Mouse (Mus musculus) Patski (cell line): Measurements from ENCODE around the gene Kank1. TPM values are rescaled to one million over a fixed set of nuclear protein-coding genes. Genes with fewer than 3 reads are reported as not detected.
A peak's percentile ranks its signal among the peaks of the same experiment; 100 is the strongest.

Source experiments
- ATAC-seq: fragments of 100-300 bp; one replicate; pipeline ENCODE4 v1.8.0; 2021
- CTCF ChIA-PET: fragments of 350-600 bp; sonication (Branson Sonifier 250); formaldehyde crosslinking; loops from one replicate; lab custom pipeline; 2022; ENCODE audit warnings: inconsistent platforms; lab: Charles Lee
- POLR2A ChIA-PET: fragments of 350-600 bp; sonication (Branson Sonifier 250); formaldehyde crosslinking; loops from one replicate; lab custom pipeline; 2022; ENCODE audit warnings: antibody characterized with exemption, inconsistent platforms; lab: Charles Lee
- DNase-seq: peaks from one replicate; pipeline ENCODE4 v3.0.0-alpha.2; 2011; ENCODE audit warnings: low read depth, low spot score
- H3K27me3 ChIP-seq: fragments of 371-371 bp; one replicate; pipeline ENCODE4 v1.5.1; 2021
- CTCF ChIP-seq: fragments of 100-300 bp; IDR thresholded peaks from one replicate; pipeline ENCODE4 v1.5.1; 2021
- in situ Hi-C: fragments of 300-500 bp; cut with MboI; formaldehyde crosslinking; loops from 3 replicates; pipeline ENCODE4 v1.11.1; 2018; ENCODE audit warnings: low pct_unique_long_range_greater_than_20kb, mixed read lengths
- polyA plus RNA-seq: library from polyadenylated mRNA; unstranded; gene quantifications from one replicate; pipeline ENCODE4 v1.2.3, GENCODE M21; 2021

Gene Kank1
- polyA plus RNA-seq, 1 experiment from 2014 or later: 60.9 TPM

DNA sequence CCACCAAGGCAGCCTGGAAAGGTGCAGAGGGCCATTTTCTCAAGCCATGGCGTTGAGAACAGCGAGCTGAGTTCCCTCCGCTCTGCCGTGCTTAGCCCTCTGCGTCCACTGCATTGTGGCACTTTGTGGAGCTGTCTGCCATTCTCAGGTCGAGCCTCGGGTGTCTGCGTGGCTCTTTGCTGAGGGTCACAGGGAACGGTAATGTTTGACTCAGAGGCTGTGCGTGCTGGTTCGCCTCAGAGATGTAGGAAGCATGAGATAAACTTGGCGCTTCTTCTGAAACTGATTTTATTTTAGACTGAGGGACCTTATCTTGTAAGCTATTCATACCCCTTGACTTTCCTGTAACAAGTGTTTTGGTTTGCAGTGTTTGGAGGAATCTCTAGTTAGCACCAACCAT, 72.0 kb downstream of the Kank1 start:
- ChIA-PET CTCF (interaction anchor here (1.4 kb wide), 1 partner anchor 10 kb away, joined by 3 read pairs; no protein-coding TSS in a partner anchor), POLR2A (interaction anchor here (0.6 kb wide), 1 partner anchor 27 kb away, joined by 3 read pairs; no protein-coding TSS in a partner anchor)
- no peak for DNase-seq
- in situ Hi-C loops: no loop called here
- H3K27me3 ChIP-seq: no peaks in the 10 kb centered on the region
- TF ChIP-seq CTCF: no peak
- ATAC-seq: no peak

DNA sequence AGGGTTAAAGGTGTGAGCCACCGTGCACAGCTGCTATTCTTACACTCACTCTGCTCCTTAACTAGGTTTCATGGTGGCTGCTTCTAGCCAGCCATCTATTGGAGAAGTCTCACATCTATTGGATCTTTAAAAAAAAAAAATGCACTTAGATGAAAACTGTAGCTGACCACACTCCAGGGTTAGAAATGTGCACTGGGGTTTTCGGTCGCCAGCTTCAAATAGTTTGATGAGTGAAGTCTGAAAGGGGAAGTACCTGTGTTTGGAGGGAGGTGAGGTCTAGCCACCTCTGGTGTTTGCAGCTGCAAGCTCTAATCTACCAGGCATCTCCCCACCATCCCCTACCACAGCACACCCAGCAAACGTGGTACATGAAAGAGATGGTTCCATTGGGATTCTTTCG, 74.2 kb downstream of the Kank1 start:
- no peak for TF ChIP-seq CTCF
- in situ Hi-C loops: no loop called here
- ATAC-seq: no peak
- no peak for DNase-seq
- POLR2A ChIA-PET: no interaction called here
- CTCF ChIA-PET: no interaction called here
- no peaks in the 10 kb centered on the region for H3K27me3 ChIP-seq

DNA sequence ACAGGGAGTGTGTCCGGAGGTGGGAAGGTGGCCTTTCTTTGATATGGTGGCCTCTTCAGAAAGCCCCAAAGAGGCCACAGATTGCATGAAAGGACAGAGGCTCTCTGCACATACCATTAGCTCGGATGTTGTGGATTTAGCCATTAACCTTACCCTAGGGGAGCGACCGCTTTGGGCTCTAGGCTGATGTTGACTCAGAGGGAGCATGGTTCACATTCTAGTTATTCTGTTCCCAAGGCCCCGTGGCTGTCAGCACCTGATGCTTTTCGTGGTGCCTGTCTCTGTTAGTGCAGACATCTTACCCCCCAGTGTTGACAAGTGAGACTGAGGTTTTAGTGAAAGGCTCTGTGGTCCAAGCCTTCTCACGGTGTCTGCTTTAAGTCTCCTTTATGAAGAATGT, 74.9 kb downstream of the Kank1 start:
- ChIA-PET POLR2A (no interaction called here), CTCF (no interaction called here)
- in situ Hi-C loops: no loop called here
- DNase-seq (peak; percentile 68), ATAC-seq (peak; percentile 89)
- H3K27me3 ChIP-seq: no peaks in the 10 kb centered on the region
- no peak for TF ChIP-seq CTCF

DNA sequence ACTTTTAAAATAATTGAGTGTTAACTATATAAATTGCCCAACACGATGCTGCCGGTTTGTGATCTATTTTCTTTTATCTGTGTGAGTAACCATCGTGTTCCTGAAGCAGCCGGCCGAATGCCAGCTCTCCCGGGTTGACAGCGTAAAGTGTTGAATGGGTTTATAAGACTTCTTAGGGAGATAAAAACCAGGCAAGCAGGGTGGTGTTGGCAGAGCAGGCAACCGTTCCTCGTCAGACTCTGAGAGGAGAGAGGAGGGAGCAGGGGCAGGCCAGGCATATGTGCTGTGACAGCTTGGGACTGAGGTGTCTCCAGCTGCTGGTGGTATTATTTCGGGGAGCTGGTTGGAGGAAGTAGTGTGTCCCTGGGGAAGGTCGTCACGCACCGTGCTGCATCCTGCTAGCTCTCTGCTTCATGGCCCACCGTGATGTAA, 78.7 kb downstream of the Kank1 start:
- CTCF ChIA-PET: no interaction called here
- no peak for TF ChIP-seq CTCF
- in situ Hi-C loops: no loop called here
- POLR2A ChIA-PET: no interaction called here
- no peaks in the 10 kb centered on the region for H3K27me3 ChIP-seq
- ATAC-seq (no peak), DNase-seq (no peak)

DNA sequence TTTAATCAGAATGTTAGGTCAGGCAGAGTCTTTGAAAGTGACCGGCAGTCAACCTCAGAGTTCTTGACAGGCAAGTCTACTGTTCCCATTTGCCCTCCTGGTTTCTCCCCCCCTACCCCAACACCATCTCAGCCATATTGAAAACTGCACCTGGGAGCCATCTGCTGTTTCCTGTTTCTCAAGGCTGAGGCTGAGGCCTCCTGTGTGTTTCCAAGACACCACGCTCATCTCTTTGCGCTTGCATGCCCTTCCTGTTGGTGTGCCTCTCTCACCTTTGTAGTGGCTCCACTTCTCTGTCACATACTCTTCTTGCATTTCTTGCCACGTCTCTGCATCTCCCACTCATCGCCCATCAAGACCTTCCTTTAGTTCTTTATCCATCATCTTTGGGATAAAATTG, 79.2 kb downstream of the Kank1 start:
- ChIA-PET POLR2A (no interaction called here), CTCF (interaction anchor here (1.1 to 1.9 kb wide), 5 partner anchors 10 to 135 kb away, joined by 3 to 8 read pairs (median 3); no protein-coding TSS in a partner anchor)
- no peak for ATAC-seq
- H3K27me3 ChIP-seq: no peaks in the 10 kb centered on the region
- in situ Hi-C loops: no loop called here
- TF ChIP-seq CTCF: no peak
- DNase-seq: no peak

DNA sequence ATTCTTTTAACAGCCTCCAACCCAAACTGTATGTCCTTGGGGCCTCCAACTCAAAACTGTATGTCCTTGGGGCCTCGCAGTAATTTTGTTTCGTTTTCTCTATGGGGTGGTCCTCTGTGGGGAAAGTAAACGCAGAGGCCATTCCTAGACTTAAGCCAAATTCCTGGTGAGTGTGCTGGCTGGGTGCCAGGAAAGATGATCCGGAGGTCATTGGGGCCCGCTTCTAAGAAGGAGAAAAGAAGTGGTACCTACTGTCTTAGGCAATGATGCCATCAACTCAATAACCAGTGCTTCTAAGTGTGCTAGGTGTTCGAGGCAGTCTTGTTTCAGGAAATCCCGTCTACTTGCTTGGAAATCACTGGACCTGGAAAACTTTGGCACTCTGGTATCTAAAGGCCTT, 87.5 kb downstream of the Kank1 start:
- ATAC-seq: no peak
- TF ChIP-seq CTCF: no peak
- no peak for DNase-seq
- ChIA-PET CTCF (interaction anchor here (2.1 kb wide), 1 partner anchor 10 kb away, joined by 7 read pairs; no protein-coding TSS in a partner anchor), POLR2A (no interaction called here)
- no peaks in the 10 kb centered on the region for H3K27me3 ChIP-seq
- in situ Hi-C loops: no loop called here

DNA sequence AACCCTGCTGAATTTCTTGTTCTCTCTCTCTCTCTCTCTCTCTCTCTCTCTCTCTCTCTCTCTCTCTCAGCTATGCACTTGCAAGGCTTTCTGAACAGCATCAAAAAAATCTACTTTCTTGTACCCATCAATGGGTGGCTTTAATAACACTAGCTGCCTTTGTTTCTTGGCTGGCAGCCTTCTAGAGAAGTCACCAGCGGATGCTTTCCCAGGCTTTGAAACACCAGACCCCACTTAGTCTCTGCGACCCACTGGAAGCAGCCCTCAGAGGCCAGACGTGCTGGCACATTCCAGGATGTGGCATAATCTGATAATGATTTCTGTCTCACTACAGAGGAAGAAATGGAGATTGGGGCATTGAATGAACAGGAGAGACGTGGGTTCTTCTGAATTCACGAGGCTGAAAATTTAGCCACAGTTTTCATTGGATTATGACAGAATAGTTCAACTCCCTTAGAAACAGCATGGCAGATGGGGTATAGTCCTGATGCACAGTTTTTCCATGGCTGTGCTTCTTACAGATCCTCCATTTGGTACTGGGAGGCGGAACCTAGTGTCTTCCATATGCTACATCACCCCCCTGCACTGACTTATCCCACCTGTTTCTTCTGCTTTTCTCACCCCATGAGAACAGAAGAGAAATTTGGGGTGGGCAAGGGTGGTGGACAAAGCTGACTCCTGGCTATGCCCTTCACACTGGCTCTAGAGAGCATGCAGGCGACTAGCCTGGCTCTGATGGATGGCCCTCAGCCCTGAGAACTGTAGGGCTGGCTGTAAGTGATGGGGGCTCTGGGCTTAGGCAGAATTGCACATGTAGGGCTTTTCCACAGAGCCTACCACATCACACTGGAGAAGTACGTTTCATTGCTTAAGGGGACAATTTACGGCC, 88.6 kb downstream of the Kank1 start:
- TF ChIP-seq CTCF: no peak
- DNase-seq (no peak), ATAC-seq (no peak)
- CTCF ChIA-PET: interaction anchor here (1.2 to 2.1 kb wide), 2 partner anchors 11 to 82 kb away, joined by 3 to 7 read pairs; no protein-coding TSS in a partner anchor
- H3K27me3 ChIP-seq: no peaks in the 10 kb centered on the region
- POLR2A ChIA-PET: interaction anchor here (0.6 kb wide), 1 partner anchor 194 kb away, joined by 3 read pairs; no protein-coding TSS in a partner anchor
- in situ Hi-C loops: no loop called here

DNA sequence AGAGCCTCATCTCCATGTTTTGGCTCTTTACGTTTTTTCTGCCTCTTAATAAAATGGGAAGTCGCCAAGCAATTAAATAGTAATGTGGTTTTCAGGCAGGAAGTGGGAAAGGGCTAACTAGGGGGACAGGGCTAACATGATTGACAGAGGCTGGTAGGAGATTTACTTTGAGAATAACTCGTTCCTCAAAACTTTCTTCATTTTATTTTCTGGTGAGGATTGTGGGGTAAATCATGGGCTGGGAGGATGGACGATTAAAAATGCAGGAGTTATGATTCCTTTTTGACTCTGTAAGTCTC, 89.2 kb downstream of the Kank1 start:
- in situ Hi-C loops: no loop called here

DNA sequence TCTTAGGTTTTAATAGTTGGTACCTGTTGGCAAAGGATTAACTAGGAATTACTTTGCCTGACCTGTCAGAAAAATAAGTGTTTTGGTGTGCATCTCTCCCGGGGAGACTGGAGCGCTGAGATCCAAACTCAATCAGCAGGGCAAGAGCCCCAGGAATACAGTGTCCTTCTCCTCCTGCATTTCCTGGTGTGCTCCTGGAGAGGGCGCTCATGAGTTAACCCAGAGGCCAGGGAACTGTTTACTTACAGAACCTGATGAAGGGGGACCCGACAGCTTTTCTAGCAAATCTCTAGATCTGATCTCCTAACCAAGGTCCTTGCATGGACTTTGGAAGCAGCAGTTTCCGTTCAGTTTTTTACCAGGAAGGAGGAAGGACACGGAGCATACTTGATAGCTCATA, 90.9 kb downstream of the Kank1 start:
- CTCF ChIA-PET: interaction anchor here (0.6 to 1.3 kb wide), 2 partner anchors 11 to 184 kb away, joined by 3 to 4 read pairs; no protein-coding TSS in a partner anchor
- no peak for ATAC-seq
- H3K27me3 ChIP-seq: no peaks in the 10 kb centered on the region
- POLR2A ChIA-PET: no interaction called here
- TF ChIP-seq CTCF: no peak
- DNase-seq: no peak
- in situ Hi-C loops: no loop called here

More for the DNA sequence above, 89.2 kb downstream of the Kank1 start:
- CTCF ChIA-PET: interaction anchor here (1.2 kb wide), 1 partner anchor 81 kb away, joined by 3 read pairs; no protein-coding TSS in a partner anchor
- ATAC-seq: no peak
- TF ChIP-seq CTCF: no peak
- no peak for DNase-seq
- POLR2A ChIA-PET: no interaction called here
- H3K27me3 ChIP-seq: no peaks in the 10 kb centered on the region

DNA sequence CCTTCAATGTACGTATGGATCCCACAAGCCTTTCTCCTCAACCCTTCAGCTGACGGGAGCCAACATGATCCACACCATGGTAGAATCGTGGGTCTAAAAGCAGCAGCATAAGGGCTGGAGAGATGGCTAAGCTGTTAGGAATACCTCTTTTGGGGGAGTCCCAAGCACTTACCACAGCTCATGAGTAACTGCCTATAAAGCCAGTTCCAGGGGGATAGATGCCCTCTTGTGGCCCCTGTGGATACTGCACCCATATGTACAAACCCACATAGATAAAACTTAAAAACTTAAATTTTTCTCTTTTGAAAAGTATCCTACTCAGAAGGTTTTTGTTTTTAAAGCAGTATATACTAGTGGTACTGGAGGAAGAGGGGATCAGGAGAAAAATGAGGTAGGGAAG, 97.6 kb downstream of the Kank1 start:
- peak; percentile 90 for TF ChIP-seq CTCF
- POLR2A ChIA-PET: interaction anchor here (0.6 to 1.1 kb wide), 2 partner anchors 83 to 380 kb away, joined by 3 to 5 read pairs; no protein-coding TSS in a partner anchor
- no peak for ATAC-seq
- in situ Hi-C loops: loop anchor here (5.0 kb wide), 3 partner anchors 97 to 382 kb away; partner anchors contain the start of gene Kank1
- H3K27me3 ChIP-seq: no peaks in the 10 kb centered on the region
- no peak for DNase-seq
- CTCF ChIA-PET: interaction anchor here (0.6 to 12.5 kb wide), 20 partner anchors 11 to 372 kb away, joined by 3 to 146 read pairs (median 4); partner anchors contain the start of gene Cbwd1

DNA sequence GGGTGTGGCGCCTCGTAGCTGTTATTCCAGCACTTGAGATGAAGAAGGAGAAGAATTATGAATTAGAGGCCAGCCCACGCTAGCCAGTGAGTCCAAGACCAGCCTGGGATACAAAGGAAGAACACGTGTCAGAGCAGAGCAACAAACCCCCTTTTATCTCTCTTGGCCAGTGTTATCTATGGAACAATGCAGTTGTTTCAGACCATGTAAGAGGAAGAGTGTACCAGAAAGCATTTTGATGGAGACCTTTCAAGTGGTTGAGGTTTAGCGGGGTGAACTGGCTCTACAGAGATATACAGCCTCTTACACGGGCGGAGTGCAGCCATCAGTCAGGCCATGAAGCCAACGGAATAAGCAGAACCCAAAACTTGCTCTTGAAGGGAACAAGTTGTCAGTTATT, 100.0 kb downstream of the Kank1 start:
- TF ChIP-seq CTCF: no peak
- no peaks in the 10 kb centered on the region for H3K27me3 ChIP-seq
- in situ Hi-C loops: loop anchor here (5.0 kb wide), 2 partner anchors 111 to 301 kb away; no protein-coding TSS in a partner anchor
- ATAC-seq (no peak), DNase-seq (no peak)
- ChIA-PET POLR2A (interaction anchor here (0.8 to 1.0 kb wide), 2 partner anchors 165 to 381 kb away, joined by 3 read pairs; no protein-coding TSS in a partner anchor), CTCF (interaction anchor here (1.1 to 12.5 kb wide), 2 partner anchors 70 to 113 kb away, joined by 3 to 146 read pairs; no protein-coding TSS in a partner anchor)
